Mouse (Mus musculus) CH12.LX (cell line): Measurements from ENCODE around the gene Zfp239.

ENCODE experiments used
- BHLHE40 ChIP-seq: IDR thresholded peaks from 2 replicates; pipeline ENCODE4 v1.6.1; 2011; ENCODE audit warnings: mild to moderate bottlenecking, low read depth, low read length, improper control_type of control experiment
- CTCF ChIP-seq, 2 experiments: IDR thresholded peaks in 1 of 2; conservative IDR thresholded peaks in 1 of 2; 2 replicates each; pipeline ENCODE4 v1.5.1; 2011 to 2012; ENCODE audit warnings: low read depth in 2 of 2, low read length in 2 of 2, improper control_type of control experiment in 1 of 2, inconsistent platforms in 1 of 2, mild to moderate bottlenecking in 1 of 2, moderate library complexity in 1 of 2
- ELF1 ChIP-seq: IDR thresholded peaks from 2 replicates; pipeline ENCODE4 v1.6.1; 2014; ENCODE audit warnings: low read depth, mild to moderate bottlenecking, inconsistent platforms, low read length, improper control_type of control experiment
- EP300 ChIP-seq: IDR thresholded peaks from 2 replicates; pipeline ENCODE4 v1.6.1; 2011; ENCODE audit warnings: low read length, improper control_type of control experiment
- HCFC1 ChIP-seq: IDR thresholded peaks from 2 replicates; pipeline ENCODE4 v1.6.1; 2012; ENCODE audit warnings: low read depth, mild to moderate bottlenecking, inconsistent platforms, low read length, improper control_type of control experiment
- NRF1 ChIP-seq: IDR thresholded peaks from 2 replicates; pipeline ENCODE4 v1.6.1; 2014; ENCODE audit warnings: low read depth, mild to moderate bottlenecking, inconsistent platforms, low read length, improper control_type of control experiment, moderate library complexity
- POLR2A ChIP-seq: IDR thresholded peaks from 2 replicates; pipeline ENCODE4 v1.6.1; 2011; ENCODE audit warnings: low read depth, mild to moderate bottlenecking, improper control_type of control experiment, low read length
- SIN3A ChIP-seq: IDR thresholded peaks from 2 replicates; pipeline ENCODE4 v1.6.1; 2012; ENCODE audit warnings: low read length, improper control_type of control experiment, inconsistent platforms
- USF2 ChIP-seq: conservative IDR thresholded peaks from 2 replicates; pipeline ENCODE4 v1.6.1; 2011; ENCODE audit warnings: low read depth, low read length, improper control_type of control experiment
- ZC3H11A ChIP-seq: IDR thresholded peaks from 2 replicates; pipeline ENCODE4 v1.6.1; 2012; ENCODE audit warnings: low read depth, mild to moderate bottlenecking, inconsistent platforms, low read length, improper control_type of control experiment
- ZMIZ1 ChIP-seq: IDR thresholded peaks from 2 replicates; pipeline ENCODE4 v1.6.1; 2012; ENCODE audit warnings: low read depth, mild to moderate bottlenecking, inconsistent platforms, low read length, improper control_type of control experiment

- peak; percentile 79 for TF ChIP-seq POLR2A
- no peak; the same call in 1 of the 2 replicates for TF ChIP-seq BHLHE40
- peak in 1 of 2 experiments; percentile 71; a peak in 2 of 4 replicates for TF ChIP-seq CTCF (conservative IDR thresholded peaks at IDR 0.05 in 1 of 2, IDR thresholded peaks at IDR 0.05 in 1 of 2; ENCODE audit: low read depth in 2 of 2, low read length in 2 of 2)
- no peak; the same call in 1 of the 2 replicates for TF ChIP-seq SIN3A
- no peak for TF ChIP-seq ZC3H11A
- TF ChIP-seq EP300, result no peak
- TF ChIP-seq HCFC1, result peak; percentile 98
- TF ChIP-seq USF2, result no peak
- peak; percentile 62 for TF ChIP-seq ELF1
- TF ChIP-seq NRF1, result peak; percentile 62
- peak; percentile 80 for TF ChIP-seq ZMIZ1
Observed at GRCm38 (mm10) chr6:117840686-117841510, 21.0 kb upstream of the Zfp239 start, which contains the start of gene Zfp637.
